Mouse (Mus musculus) CH12F3 (cell line): ENCODE data around the gene Rin3.
"Not testable (repeated sequence)": the region's sequence is repeated elsewhere in the genome, so short reads cannot be mapped to it uniquely, and the experiment has no call there.

Source experiments
- in situ Hi-C: fragments of 300-500 bp; cut with MboI; formaldehyde crosslinking; loops from 2 replicates; pipeline ENCODE4 v1.14.3; 2020; ENCODE audit warnings: low sequenced_read_pairs

Rin3 gene

GRCm38 (mm10) chr12:102280290-102280689, 2.6 kb upstream of the Rin3 start:
- in situ Hi-C loops: not testable (repeated sequence)

GRCm38 (mm10) chr12:102280867-102281503, 1.9 kb upstream of the Rin3 start:
- in situ Hi-C loops: no loop called here

- in situ Hi-C loops: no loop called here
These were observed 722 bp upstream of the Rin3 start for GRCm38 (mm10) chr12:102282126-102282525.

GRCm38 (mm10) chr12:102283483-102284266, 827 bp downstream of the Rin3 start:
- in situ Hi-C loops: no loop called here

GRCm38 (mm10) chr12:102284267-102284610, 1.4 kb downstream of the Rin3 start:
- in situ Hi-C loops: no loop called here

- in situ Hi-C loops: no loop called here
These were observed 1.8 kb downstream of the Rin3 start for GRCm38 (mm10) chr12:102284618-102285159.

- in situ Hi-C loops: no loop called here
These were observed 2.5 kb downstream of the Rin3 start for GRCm38 (mm10) chr12:102285318-102285717.

GRCm38 (mm10) chr12:102285779-102286178, 2.9 kb downstream of the Rin3 start:
- in situ Hi-C loops: no loop called here

GRCm38 (mm10) chr12:102286681-102287414, 4.0 kb downstream of the Rin3 start:
- in situ Hi-C loops: no loop called here

- in situ Hi-C loops: no loop called here
These were observed 5.2 kb downstream of the Rin3 start for GRCm38 (mm10) chr12:102287904-102288602.

- in situ Hi-C loops: no loop called here
These were observed 6.0 kb downstream of the Rin3 start for GRCm38 (mm10) chr12:102288846-102289245.

GRCm38 (mm10) chr12:102289568-102289967, 6.7 kb downstream of the Rin3 start:
- in situ Hi-C loops: no loop called here

GRCm38 (mm10) chr12:102290662-102291061, 7.8 kb downstream of the Rin3 start:
- in situ Hi-C loops: no loop called here

GRCm38 (mm10) chr12:102291686-102292085, 8.8 kb downstream of the Rin3 start:
- in situ Hi-C loops: no loop called here

- in situ Hi-C loops: no loop called here
These were observed 9.8 kb downstream of the Rin3 start for GRCm38 (mm10) chr12:102292501-102293215.

GRCm38 (mm10) chr12:102294634-102295033, 11.8 kb downstream of the Rin3 start:
- in situ Hi-C loops: no loop called here

- in situ Hi-C loops: no loop called here
These were observed 12.4 kb downstream of the Rin3 start for GRCm38 (mm10) chr12:102295230-102295629.

- in situ Hi-C loops: no loop called here
These were observed 12.8 kb downstream of the Rin3 start for GRCm38 (mm10) chr12:102295662-102296061.

- in situ Hi-C loops: no loop called here
These were observed 13.5 kb downstream of the Rin3 start for GRCm38 (mm10) chr12:102296361-102296760.

GRCm38 (mm10) chr12:102296967-102297366, 14.1 kb downstream of the Rin3 start:
- in situ Hi-C loops: no loop called here
